Mouse (Mus musculus) cerebellum, adult 9-10 months (tissue): ENCODE results near the gene Lcat.
A peak's percentile ranks its signal among the peaks of the same experiment; 100 is the strongest.
"Not testable (repeated sequence)": the region's sequence is repeated elsewhere in the genome, so short reads cannot be mapped to it uniquely, and the experiment has no call there.

Experiments
- DNase-seq: peaks from one replicate; pipeline ENCODE4 v3.0.0; 2022

Gene Lcat

DNA sequence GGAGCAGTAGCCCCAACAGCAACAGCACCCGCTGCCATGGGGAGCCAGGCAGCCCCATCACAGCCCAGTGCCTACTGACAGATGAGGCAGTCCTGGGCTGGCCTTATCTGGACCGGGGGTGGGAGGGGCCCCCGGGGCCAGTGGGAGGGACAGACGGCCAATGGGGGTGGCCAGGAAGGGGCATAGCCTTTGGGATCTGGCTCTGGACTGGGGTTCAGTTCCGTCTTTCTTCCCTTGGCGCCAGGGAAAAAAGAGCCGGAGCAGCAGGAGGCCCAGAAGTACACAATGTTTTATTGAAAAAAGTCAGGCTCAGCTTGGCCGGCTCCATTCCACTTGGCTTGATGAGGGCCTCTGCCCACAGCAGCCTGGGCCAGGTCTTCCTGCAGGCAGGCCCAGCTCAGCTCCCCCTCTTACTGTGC lies at the start of gene Lcat:
Lcat (minus strand) TSS at position 62 of the 419 bp plus-strand sequence.
- DNase-seq = no peak

DNA sequence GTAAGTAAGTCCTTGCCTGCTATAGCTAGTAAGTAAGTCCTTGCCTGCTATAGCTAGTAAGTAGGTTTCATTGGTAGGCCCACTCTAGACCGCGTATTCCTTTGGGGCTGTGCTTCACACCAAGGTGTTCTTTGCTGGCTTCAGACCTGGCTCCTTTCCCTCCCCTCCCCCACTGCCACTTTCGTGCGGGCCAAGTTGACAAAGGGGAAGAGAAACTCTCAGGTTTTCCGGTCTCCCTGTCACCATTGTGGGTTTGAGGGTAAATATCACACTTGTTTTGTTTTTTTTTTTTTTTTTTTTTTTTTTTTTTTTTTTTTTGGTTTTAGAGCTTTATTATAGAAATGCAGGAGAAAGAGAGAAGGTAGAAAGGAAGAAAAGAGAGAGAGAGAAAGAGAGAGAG lies 49.3 kb upstream of the Lcat start:
- DNase-seq = no peak

DNA sequence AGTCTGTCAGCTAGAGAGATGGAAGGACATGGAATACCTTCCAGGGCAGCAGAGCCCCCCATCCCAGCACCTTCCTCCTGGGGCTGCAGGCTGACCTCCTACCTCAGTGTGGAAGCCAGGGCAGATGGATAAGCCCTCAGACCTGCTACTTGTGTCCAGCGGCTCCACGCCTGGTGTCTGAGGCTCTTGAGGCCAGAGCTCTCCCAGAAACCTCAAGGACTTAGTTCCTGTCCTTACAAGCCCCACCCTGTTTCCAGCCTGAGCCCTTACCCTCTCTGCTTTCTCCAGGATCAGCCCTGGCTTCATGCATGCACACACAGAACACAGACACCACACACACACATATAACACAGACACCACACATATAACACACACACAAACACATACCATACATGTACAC lies 48.4 kb upstream of the Lcat start:
- DNase-seq = no peak

DNA sequence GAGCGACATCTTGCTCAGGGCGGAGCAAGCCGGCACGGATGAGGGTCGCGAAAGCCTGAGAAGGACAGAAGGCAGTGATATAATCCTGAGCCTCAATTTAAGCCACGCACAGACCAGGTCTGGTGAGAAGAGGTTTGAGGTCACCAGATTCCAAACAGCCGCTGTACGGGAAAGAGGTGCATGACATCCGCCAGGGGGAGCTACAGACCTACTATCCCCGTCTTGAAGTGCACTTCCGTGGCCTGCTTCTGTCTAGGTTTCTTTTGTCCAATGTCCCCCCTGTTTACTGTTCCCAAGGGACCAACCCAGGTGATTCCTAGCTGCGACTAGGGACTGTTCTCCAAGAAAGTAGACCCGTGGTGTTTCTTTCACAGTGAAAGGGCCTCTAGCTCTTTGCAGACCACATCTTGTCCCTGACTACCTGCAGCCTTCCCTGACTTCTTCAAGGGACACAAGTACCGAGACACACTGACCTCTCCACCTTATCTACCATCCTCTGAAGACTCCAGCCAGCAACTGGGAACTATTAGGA lies 47.7 kb upstream of the Lcat start, which contains the start of gene Dus2:
Dus2 (plus strand) TSS at position 482 of the 532 bp plus-strand sequence.
- DNase-seq = peak; percentile 83

DNA sequence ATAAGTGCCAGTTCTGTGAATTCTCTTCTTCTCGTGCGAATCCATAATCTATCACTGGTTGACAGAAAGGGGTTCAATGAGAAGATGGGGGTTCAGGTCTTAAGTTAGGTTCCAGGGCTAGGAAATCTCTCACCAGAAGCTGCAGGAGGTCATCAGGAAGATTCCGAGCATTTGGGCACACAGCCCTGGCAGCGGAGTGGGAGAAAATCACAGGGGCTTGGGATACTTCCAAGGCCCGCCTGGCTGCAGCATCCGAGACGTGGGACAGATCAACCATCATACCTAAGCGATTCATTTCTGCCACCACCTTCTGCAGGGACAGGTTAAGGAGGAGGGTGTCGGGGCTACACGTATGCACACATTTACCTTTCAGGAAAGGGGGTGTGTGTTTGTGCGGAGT lies 45.4 kb upstream of the Lcat start:
- DNase-seq = no peak

DNA sequence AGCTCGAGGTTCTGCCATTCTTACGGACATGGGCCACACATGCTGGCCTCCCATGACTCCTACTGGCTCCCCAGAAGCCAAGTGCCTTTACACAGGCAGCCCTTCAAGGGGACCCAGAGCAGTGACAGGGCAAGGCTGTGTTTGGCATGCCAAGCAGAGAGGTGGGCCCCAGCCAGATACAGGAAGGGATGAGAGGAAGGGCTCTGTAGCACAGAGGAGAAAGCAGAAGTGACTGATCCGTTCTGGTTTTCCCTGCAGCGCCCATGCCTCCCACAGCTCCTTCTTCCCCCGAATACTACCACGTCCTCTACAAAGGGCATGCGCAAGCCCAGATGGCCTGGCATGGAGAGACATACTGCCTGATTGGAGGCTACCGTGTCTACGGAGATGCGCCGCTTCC lies 40.2 kb upstream of the Lcat start:
- DNase-seq = not testable (repeated sequence)

DNA sequence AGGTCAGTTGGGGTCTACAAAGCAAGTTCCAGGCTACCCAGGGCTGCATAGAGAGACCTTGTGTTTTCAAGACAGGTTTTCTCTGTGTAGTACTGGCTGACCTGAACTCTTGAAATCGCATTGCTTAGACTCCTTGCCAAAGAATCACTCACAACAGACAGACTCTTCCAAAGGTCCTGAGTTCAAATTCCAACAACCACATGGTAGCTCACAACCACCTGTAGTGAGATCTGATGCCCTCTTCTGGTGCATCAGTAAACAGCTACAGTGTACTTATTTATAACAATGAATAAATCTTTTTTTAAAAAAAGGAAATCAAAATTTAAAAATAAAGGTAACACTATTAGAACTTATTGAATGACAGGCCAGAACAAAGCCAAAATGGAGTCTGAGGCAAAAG lies 38.0 kb upstream of the Lcat start:
- DNase-seq = no peak

DNA sequence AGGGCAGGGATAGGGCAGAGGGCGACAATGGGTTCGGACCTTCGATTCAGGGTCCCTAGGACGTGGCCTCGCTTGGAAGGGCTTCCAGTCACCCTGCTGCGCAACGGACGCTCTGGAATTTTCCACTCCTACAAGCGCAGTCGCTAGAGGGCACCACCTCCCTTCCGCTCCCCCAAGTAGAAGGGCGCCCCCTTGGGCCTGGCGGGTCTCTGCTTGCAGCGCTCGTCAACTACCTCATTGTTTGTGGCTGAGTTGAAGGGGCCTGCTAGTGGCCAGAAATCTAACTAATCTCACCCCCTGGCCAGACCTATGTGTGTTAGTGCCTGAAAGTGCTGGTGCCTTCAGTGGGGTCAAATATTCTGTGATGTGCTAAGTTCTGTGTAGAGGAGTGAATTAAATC lies 36.1 kb upstream of the Lcat start, which contains the start of gene Dpep3:
Dpep3 (minus strand) TSS at position 105 of the 400 bp plus-strand sequence.
- DNase-seq = no peak

DNA sequence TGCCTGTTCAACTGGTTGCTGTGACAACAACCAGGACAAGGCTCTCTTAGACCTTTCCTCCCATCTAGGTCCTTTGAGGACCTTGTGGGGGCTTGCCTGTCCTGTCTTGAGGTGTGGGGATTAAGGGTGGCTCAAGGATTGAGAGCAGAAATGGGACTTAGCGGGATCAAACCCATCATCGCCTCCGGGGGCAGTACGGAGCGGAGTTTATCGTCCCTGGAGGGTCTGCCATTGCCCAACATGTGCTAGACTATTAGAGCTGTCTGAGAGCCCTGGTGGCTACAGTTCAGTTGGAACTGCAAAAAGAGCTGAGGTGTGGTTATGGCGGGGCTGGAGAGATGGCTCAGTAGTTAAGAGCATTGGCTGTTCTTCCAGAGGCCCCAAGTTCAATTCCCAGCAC lies 32.2 kb upstream of the Lcat start:
- no peak for DNase-seq

DNA sequence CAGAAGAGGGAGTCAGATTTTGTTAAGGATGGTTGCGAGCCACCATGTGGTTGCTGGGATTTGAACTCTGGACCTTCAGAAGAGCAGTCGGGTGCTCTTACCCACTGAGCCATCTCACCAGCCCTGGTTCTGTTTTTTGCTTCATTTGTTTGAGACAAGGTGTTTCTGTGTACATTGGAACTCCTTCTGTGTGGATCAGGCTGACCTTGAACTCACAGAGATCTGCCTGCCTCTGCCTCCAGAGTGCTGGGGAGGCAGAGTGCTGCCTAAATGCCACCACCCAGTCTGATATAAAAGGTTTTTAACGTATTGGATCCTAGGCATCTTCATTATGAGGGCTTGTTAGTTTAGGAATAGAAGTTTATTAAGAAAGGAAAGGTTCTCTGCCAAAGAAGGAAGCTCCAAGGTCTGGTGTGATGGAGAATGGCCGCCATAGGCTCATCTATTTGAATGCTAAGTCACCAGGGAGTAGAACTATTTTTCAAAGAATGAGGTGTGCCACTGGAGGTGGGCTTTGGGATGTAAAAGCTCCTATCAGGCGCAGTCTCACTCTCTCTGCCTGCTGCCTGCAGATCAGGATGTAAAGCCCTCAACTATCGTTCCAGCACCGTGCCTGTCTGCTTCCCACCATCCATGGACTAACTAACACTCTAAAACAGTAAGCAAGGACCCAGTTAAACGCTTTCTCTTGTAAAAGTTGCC lies 28.0 kb upstream of the Lcat start:
- DNase-seq = no peak

DNA sequence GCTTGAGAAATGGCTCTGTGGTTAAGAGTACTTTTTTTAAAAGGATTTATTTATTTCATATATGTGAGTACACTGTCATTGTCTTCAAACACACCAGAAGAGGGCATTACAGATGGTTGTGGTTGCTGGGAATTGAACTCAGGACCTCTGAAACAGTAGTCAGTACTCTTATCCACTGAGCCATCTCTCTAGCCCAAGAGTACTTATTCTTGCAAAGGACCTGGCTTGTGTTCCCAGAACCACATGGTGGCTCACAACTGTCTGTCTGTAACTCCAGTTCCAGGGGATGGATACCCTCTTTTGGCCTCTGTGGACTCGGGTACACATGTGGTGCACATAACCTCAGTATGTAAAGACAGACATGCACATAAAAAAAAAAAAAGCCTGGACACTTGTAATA lies 26.2 kb upstream of the Lcat start:
- no peak for DNase-seq

DNA sequence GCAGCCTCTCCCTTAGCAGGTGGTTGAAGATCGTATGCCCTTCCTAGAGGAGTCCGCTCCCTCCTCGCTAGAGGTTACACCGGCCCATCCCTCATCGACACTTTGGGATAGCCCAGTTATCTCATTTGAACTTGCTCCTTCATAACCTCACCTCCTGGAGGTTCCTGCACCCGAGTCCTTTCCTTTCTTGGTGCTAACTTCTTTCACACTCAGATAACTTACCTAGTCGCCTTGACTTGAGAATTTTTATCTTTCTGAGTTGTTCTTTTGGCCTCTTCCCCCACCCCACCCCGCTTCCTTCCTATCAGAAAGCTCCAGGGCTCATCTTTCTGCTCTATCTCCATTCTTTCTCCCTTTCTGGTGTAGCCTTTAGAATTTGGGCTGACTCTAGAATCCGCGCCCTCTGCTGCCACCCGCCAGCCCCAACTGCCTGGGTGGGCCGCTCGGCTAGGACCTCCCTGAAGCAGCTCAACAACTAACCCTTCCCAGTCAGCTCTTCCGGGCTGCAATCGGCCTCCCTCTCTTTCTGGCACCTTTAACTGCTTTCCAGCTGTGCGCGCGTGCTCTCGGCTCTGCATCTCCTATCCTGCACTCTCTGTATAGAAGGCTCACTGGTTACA lies 23.6 kb upstream of the Lcat start:
- no peak for DNase-seq

DNA sequence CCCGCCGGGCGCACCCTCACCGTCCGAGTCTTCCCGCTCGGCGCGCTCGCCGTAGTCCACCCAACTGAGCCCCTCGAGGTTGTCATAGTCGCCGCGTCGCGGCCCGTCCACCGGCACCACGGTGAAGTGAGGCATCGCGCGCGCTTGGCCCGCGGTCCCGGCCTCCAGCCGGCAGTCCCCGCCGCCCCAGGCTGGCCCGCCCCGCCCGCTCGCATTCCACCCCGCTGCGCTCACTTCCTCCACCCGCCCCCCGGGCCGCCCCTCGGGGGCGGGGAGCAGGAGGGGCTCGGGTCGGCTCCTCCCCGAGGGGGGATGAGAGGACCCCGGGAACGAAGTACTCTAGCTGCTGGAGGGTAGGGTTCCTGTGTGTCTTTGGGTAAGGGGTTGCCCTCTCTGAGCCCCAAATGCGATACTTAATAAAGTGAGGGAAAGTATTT lies 22.7 kb upstream of the Lcat start, which contains the start of gene Slc12a4:
Slc12a4 (minus strand) TSS at position 193 of the 437 bp plus-strand sequence.
- no peak for DNase-seq

DNA sequence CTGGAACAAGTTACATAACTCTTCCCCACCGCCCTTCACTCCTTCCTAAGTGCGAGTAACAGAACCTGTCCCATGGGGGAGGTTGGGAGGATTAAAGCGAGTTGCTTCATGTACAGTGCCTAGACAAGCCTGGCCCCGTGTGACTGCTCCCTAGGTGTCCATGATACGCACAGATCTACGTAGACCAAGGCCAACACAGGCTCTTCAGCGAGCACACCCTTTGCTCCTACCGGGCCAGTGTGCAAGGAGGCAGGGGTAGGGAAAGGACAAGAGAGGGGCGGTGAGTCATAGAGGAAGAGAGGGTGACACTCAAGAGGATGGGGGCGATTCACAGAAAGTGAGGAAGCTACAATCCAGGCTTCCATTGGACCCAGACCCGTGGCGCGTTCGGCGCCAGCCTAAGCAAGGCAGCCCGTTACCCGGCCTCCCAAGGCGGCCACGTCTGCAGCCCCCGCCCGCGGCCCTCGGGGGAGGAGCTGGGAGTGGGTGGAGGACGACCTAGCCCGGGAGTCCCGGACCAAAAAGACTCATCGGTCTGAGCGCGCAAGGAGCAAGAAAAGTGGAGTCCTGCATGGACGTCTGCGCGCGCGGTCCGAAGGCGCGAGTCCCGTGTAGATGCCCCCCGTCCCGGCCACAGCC lies 22.2 kb upstream of the Lcat start:
- DNase-seq = no peak

DNA sequence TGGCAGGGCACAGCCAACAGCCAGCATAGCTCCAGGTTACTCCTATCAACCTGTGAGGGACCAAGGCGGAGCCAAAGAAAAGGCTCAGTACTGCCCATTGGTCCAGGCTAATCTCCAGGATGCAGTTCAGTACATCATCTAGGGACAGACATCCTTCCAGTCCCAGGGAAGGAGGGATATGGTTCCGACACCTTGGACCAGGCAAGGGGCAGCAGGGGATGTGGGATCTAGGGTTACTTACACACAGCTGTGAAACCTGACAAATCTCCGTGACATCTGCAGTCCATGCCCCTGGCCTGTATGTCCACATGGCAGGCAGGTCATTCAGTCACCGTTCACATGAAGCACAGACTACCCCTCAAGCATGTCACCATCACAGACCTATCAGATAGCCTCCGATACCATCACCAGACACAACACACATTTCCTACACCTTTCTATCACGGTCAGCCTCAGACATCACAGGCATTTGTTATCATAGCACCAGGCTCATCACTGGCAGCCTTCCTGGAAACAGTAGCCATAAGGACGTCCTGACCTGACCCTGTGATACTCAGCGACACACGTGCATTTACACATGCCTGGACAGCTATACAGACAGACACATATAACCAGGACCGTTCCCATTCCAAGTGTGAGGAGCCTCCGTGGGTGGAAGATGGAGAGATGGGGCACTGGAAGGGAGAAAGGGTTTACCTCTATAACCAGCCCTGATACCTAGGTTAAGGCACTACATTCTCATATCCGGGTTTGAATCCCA lies 21.5 kb upstream of the Lcat start:
- DNase-seq = no peak

DNA sequence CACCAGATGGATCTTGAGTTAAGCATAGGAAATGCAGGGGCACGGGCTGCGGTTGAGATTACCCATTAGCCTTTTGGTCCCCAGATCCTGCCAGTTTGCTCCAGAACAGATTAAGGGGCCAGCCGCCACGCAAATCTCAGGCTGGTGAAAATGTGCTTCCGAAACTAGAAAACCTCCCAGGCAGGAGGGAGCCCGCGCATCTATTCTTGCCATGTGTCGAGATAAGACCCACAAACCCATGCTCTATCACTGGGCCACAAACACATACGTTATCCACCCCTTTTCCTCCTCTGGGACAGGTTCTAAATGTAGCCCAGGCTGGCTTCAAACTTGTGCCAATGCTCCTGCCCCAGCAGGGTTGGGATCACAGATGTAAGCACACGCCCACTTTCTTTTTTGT lies 18.4 kb upstream of the Lcat start:
- DNase-seq = no peak

DNA sequence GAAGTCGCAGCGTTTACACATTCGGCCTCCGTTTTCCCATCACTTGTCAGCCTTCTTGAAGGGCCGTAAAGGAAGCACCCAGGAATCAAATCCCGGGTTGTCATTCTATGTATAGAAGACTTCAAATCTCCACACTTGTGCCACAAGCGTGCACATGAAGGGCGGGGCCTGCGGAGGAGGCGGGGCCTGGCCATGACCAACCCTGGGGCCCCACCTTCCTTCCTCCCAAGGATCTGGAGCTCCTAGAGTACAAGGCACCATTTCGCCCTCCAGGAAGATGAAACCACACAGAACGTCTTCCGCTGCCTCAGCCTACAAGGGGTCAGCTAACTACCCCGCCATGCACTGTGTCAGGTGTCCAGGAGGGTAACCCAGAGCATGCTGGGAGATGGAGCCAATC lies 17.9 kb upstream of the Lcat start:
- DNase-seq = no peak

DNA sequence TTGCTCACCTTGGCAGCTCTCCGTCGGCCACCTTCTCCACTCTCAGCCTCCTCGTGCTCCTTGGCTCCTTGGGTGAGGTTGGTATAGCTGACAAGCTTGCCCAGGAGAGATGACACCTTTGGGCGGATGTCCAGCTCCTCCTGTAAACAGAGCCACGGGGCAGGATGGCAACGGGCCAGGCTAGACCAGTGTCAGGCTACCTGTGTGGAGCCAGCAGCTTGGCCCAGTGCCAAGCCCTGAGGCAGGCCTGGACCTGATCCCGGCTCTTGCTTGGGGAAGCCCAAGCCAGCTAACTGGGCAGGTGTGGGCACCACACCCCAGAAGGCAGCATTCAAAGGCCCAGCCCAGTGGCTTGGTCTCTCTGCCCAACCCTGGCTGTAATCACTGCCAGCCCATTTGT lies 16.2 kb upstream of the Lcat start:
- DNase-seq = peak; percentile 82

DNA sequence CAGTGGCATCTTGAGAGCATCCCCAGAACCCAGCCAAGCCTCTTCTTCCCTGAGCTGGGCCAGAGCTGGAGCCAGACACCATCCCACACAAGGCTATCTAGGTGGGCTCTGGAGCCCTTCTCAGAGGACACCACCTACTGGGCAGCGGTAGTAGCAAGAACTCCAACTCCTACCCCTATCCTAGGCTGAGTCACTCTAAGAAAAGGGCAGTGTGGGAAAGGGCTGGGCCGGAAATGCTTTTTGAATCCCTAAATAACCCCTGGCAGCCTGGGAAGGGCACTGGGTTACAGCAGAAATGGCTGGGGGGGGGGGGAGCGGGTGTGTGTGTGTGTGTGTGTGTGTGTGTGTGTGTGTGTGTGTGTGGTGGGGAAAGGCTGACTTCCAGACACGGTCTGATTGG lies 14.6 kb upstream of the Lcat start:
- no peak for DNase-seq

DNA sequence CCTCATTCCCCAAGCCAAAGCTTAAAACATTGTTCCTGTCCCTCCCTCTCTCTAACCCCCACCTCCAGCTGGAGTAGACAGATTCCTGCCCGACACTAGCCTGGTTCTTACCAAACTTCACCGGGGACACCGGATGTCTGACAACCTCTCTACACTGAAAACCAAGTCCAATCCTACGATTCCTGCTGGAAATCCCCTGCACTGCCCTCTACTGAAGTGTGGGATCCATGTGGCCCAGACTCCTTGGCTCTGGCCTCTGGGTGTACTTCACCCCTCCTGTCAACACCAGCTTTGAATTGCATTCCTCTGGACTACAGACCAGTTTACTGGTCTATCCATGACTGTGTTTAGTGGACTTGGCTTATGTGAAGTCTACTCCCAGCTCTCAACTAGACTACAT lies 13.4 kb upstream of the Lcat start:
- DNase-seq = no peak

DNA sequence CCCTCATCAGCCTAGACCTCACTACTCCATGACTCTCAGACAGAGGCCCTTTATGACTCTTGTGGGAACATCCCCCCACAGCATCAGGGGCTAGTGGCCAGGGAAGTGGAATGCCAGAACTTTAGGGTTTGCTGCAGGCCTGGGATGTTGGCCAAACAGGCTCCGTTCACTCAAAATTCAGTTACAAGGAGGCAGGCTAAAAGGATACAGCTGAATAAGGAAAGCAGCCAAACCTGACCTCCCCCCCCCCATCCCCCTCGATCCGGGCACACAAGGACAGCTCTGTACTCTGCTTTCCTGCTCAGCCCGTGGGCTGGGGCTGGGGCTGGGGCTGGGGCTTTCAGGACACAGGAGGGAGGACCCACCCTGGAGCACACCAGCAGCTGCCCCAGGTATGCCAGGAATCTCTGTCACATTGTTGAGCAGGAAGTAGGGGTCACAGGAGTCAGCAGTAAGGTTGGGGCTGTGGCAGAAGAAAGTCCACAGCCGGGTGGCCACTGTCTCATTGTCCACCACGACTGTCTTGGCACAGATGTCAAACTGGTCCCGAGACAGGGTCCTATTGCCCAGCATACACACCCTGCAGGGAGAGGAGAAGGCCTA lies 8.0 kb upstream of the Lcat start:
- no peak for DNase-seq

DNA sequence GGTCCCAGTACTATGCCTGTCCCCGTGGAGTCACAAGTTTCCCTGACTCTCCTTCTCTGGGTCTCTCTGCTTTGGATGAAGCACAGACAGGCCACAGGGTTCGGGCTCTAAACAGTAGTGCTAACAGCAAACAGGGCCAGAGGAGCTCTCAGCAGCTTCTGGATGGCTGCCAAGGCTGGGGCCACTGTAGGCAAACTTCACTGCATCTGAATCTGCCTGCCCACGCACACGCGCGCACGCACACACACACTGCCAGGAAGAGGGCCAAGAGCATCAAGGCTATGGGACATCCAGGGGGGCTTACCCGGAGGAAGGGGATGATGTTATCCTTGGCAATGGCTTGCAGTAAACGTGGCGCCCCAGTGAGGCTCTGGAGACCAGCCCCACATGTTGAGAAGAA lies 6.2 kb upstream of the Lcat start:
- no peak for DNase-seq

DNA sequence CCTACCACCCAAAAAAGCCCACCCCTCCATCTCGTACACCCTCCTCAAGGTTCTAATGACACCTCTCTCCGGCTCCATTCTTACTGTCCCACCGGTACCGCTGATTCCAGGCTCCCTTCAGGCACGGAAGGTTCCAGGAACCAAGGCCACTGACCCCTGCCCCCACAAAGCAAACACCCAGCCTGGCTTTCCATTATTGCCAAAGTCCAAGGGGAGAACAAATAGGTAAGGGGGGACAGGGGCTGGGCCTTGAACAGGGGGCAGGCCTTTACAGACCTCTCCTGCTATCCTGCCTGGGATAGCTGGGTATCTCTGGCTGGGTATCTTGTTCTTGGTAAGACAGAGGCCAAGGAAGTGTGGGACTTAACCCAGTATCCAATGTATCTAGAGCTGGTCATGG lies 640 bp downstream of the Lcat start:
- DNase-seq = no peak
